Mouse (Mus musculus) midbrain, embryonic 15.5 days (tissue): Measurements from ENCODE around the gene Sox30. TPM values are rescaled to one million over a fixed set of nuclear protein-coding genes. Genes with fewer than 3 reads are reported as not detected.

Experiments used
- ATAC-seq: fragments of 200-750 bp; cut with Nextera tagmentation; replicated peaks from 2 replicates; pipeline ENCODE4 v1.8.0; 2017; ENCODE audit warnings: moderate TSS enrichment
- H3K27ac ChIP-seq: fragments of 300-500 bp; sonication (generic); 2 replicates; pipeline ENCODE4 v1.5.1; 2015; ENCODE audit warnings: mild to moderate bottlenecking, inconsistent platforms
- H3K27me3 ChIP-seq: fragments of 300-500 bp; sonication (generic); replicated peaks from 2 replicates; pipeline ENCODE4 v1.6.1; 2015; ENCODE audit warnings: inconsistent platforms
- H3K36me3 ChIP-seq: fragments of 300-500 bp; sonication (generic); replicated peaks from 2 replicates; pipeline ENCODE4 v1.6.1; 2015; ENCODE audit warnings: inconsistent platforms
- H3K4me1 ChIP-seq: fragments of 300-500 bp; sonication (generic); 2 replicates; pipeline ENCODE4 v1.6.1; 2015; ENCODE audit warnings: inconsistent platforms
- H3K4me2 ChIP-seq: fragments of 300-500 bp; sonication (generic); 2 replicates; pipeline ENCODE4 v1.6.1; 2015; ENCODE audit warnings: inconsistent platforms, mild to moderate bottlenecking, moderate library complexity
- H3K4me3 ChIP-seq: fragments of 300-500 bp; sonication (generic); 2 replicates; pipeline ENCODE4 v1.5.1; 2015; ENCODE audit warnings: mild to moderate bottlenecking, inconsistent platforms
- H3K9ac ChIP-seq: fragments of 300-500 bp; sonication (generic); 2 replicates; pipeline ENCODE4 v1.6.1; 2015; ENCODE audit warnings: mild to moderate bottlenecking, inconsistent platforms
- H3K9me3 ChIP-seq: fragments of 300-500 bp; sonication (generic); 2 replicates; pipeline ENCODE4 v1.6.1; 2016; ENCODE audit warnings: inconsistent platforms
- WGBS: fragments of 180-500 bp; shearing (Covaris S2); methylation state at CpG from one replicate; pipeline ENCODE4 v1.1.7; 2015; ENCODE audit warnings: mixed read lengths; 5-methylcytosine and 5-hydroxymethylcytosine counted together
- polyA plus RNA-seq: library from polyadenylated mRNA; unstranded; fragments of >200 nt; fragmentation: Nextera tagmentation; extraction: Ambion mirVana; gene quantifications from 2 replicates; pipeline ENCODE4 v1.2.1, GENCODE M21; 2015

Sox30 gene
- 0.18 and 0.23 TPM in 2 replicates for polyA plus RNA-seq

- no peaks in the 10 kb centered on the region for H3K27me3 ChIP-seq
- H3K36me3 ChIP-seq, result no peaks in the 10 kb centered on the region
- H3K4me2 ChIP-seq, result peak within 1 kb of the TSS; percentile 91
- peak; percentile 99 for ATAC-seq
- 8% methylated on average over 91 of the region's 115 CpGs for WGBS
- H3K9ac ChIP-seq, result peak within 1 kb of the TSS; percentile 77
- H3K4me3 ChIP-seq, result peak within 1 kb of the TSS; percentile 62
- H3K4me1 ChIP-seq, result peaks cover 6% of the 10 kb centered on the region; the same call in 1 of the 2 replicates
- 0 out of 2 replicates have a peak, but pooled peaks cover 3% of the 10 kb centered on the region for H3K9me3 ChIP-seq
- H3K27ac ChIP-seq, result peak within 1 kb of the TSS; percentile 66
Measured at GRCm38 (mm10) chr11:45979946-45980892, at the start of gene Sox30. Gene Sox30 (plus strand): TSS chr11:45980310.

GRCm38 (mm10) chr11:45932771-45933170 is 47.3 kb upstream of the Sox30 start:
- 90% methylated on average over 10 of the region's 10 CpGs for WGBS
- Histone ChIP-seq H3K36me3 (peaks cover 39% of the 10 kb centered on the region), H3K4me3 (no peak overlapping the region)

GRCm38 (mm10) chr11:45937478-45937877 is 42.6 kb upstream of the Sox30 start:
- Histone ChIP-seq H3K27ac (no peak overlapping the region), H3K4me1 (peaks cover 11% of the 10 kb centered on the region), H3K4me3 (no peak overlapping the region), H3K9me3 (no peaks in the 10 kb centered on the region), H3K27me3 (no peaks in the 10 kb centered on the region), H3K4me2 (no peak overlapping the region), H3K36me3 (peaks cover 29% of the 10 kb centered on the region), H3K9ac (no peak overlapping the region)
- WGBS, result 97% methylated on average over 8 of the region's 8 CpGs
- no peak for ATAC-seq

More at GRCm38 (mm10) chr11:45932771-45933170, 47.3 kb upstream of the Sox30 start:
- no peak overlapping the region for H3K9ac ChIP-seq
- H3K9me3 ChIP-seq, result no peaks in the 10 kb centered on the region
- no peaks in the 10 kb centered on the region for H3K4me1 ChIP-seq
- H3K27me3 ChIP-seq, result no peaks in the 10 kb centered on the region
- no peak overlapping the region for H3K4me2 ChIP-seq
- ATAC-seq, result no peak
- H3K27ac ChIP-seq, result no peak overlapping the region

- H3K4me3 ChIP-seq, result no peak overlapping the region
- peaks cover 25% of the 10 kb centered on the region for H3K4me1 ChIP-seq
- no peak overlapping the region for H3K27ac ChIP-seq
- WGBS, result 92% methylated on average over 8 of the region's 8 CpGs
- H3K9ac ChIP-seq, result no peak overlapping the region
- no peaks in the 10 kb centered on the region for H3K9me3 ChIP-seq
- no peak overlapping the region for H3K4me2 ChIP-seq
- H3K27me3 ChIP-seq, result no peaks in the 10 kb centered on the region
- no peak for ATAC-seq
- H3K36me3 ChIP-seq, result peaks cover 16% of the 10 kb centered on the region
Measured at GRCm38 (mm10) chr11:45938917-45939316, 41.2 kb upstream of the Sox30 start.

GRCm38 (mm10) chr11:45942281-45942680 is 37.8 kb upstream of the Sox30 start:
- H3K4me3 ChIP-seq, result no peak overlapping the region; the same call in 1 of the 2 replicates
- no peak for ATAC-seq
- no peaks in the 10 kb centered on the region for H3K36me3 ChIP-seq
- H3K4me2 ChIP-seq, result peak overlapping the region; percentile 64
- WGBS, result 91% methylated on average over 7 of the region's 7 CpGs
- peaks cover 25% of the 10 kb centered on the region for H3K4me1 ChIP-seq
- no peak overlapping the region for H3K27ac ChIP-seq
- no peaks in the 10 kb centered on the region for H3K9me3 ChIP-seq
- no peak overlapping the region for H3K9ac ChIP-seq
- H3K27me3 ChIP-seq, result no peaks in the 10 kb centered on the region

GRCm38 (mm10) chr11:45943108-45943705 is 36.9 kb upstream of the Sox30 start:
- 50% methylated on average over 7 of the region's 7 CpGs for WGBS
- H3K27ac ChIP-seq, result peak overlapping the region; percentile 83
- no peak for ATAC-seq
- H3K4me3 ChIP-seq, result peak overlapping the region; percentile 76
- peak overlapping the region; percentile 64 for H3K4me2 ChIP-seq
- peak overlapping the region; percentile 75 for H3K9ac ChIP-seq
- no peaks in the 10 kb centered on the region for H3K9me3 ChIP-seq
- no peaks in the 10 kb centered on the region for H3K27me3 ChIP-seq
- no peaks in the 10 kb centered on the region for H3K36me3 ChIP-seq
- H3K4me1 ChIP-seq, result peaks cover 25% of the 10 kb centered on the region

GRCm38 (mm10) chr11:45943891-45944642 is 36.0 kb upstream of the Sox30 start:
- Histone ChIP-seq H3K27ac (peak overlapping the region; percentile 83), H3K27me3 (no peaks in the 10 kb centered on the region), H3K4me2 (peak overlapping the region; percentile 64), H3K4me3 (peak overlapping the region; percentile 76), H3K9ac (peak overlapping the region; percentile 75), H3K36me3 (no peaks in the 10 kb centered on the region), H3K9me3 (no peaks in the 10 kb centered on the region), H3K4me1 (peaks cover 25% of the 10 kb centered on the region)
- ATAC-seq, result peak; percentile 75
- WGBS, result under 1% methylated on average over 49 of the region's 49 CpGs

GRCm38 (mm10) chr11:45944643-45945156 is 35.4 kb upstream of the Sox30 start, which contains the start of gene Lsm11:
Gene Lsm11 (minus strand): TSS chr11:45944935.
- H3K4me3 ChIP-seq, result peak within 1 kb of the TSS; percentile 76
- no peaks in the 10 kb centered on the region for H3K27me3 ChIP-seq
- under 1% methylated on average over 55 of the region's 55 CpGs for WGBS
- peak within 1 kb of the TSS; percentile 83 for H3K27ac ChIP-seq
- 0 out of 2 replicates have a peak, but pooled peaks cover 3% of the 10 kb centered on the region for H3K36me3 ChIP-seq
- H3K9me3 ChIP-seq, result no peaks in the 10 kb centered on the region
- peak within 1 kb of the TSS; percentile 75 for H3K9ac ChIP-seq
- ATAC-seq, result peak; percentile 88
- H3K4me1 ChIP-seq, result peaks cover 25% of the 10 kb centered on the region
- peak within 1 kb of the TSS; percentile 64 for H3K4me2 ChIP-seq

GRCm38 (mm10) chr11:45946796-45947195 is 33.3 kb upstream of the Sox30 start:
- no peak overlapping the region for H3K4me2 ChIP-seq
- H3K36me3 ChIP-seq, result 0 out of 2 replicates have a peak, but pooled peaks cover 7% of the 10 kb centered on the region
- H3K4me3 ChIP-seq, result no peak overlapping the region
- no peak overlapping the region for H3K9ac ChIP-seq
- no peaks in the 10 kb centered on the region for H3K27me3 ChIP-seq
- H3K4me1 ChIP-seq, result peaks cover 20% of the 10 kb centered on the region
- WGBS, result 83% methylated on average over 4 of the region's 4 CpGs
- H3K27ac ChIP-seq, result no peak overlapping the region
- no peak for ATAC-seq
- no peaks in the 10 kb centered on the region for H3K9me3 ChIP-seq

GRCm38 (mm10) chr11:45947491-45947890 is 32.6 kb upstream of the Sox30 start:
- no peak overlapping the region for H3K4me3 ChIP-seq
- 0 out of 2 replicates have a peak, but pooled peaks cover 7% of the 10 kb centered on the region for H3K36me3 ChIP-seq
- H3K4me1 ChIP-seq, result peaks cover 14% of the 10 kb centered on the region
- no peak overlapping the region for H3K4me2 ChIP-seq
- H3K9ac ChIP-seq, result no peak overlapping the region
- WGBS, result 87% methylated on average over 2 of the region's 2 CpGs
- no peaks in the 10 kb centered on the region for H3K9me3 ChIP-seq
- no peak overlapping the region for H3K27ac ChIP-seq
- no peak for ATAC-seq
- no peaks in the 10 kb centered on the region for H3K27me3 ChIP-seq

- Histone ChIP-seq H3K4me2 (peak within 1 kb of the TSS; percentile 55), H3K9ac (peak within 1 kb of the TSS; percentile 62; the same call in 1 of the 2 replicates), H3K4me3 (peak within 1 kb of the TSS; percentile 91), H3K36me3 (no peaks in the 10 kb centered on the region), H3K27ac (peak within 1 kb of the TSS; percentile 82), H3K9me3 (no peaks in the 10 kb centered on the region), H3K27me3 (no peaks in the 10 kb centered on the region), H3K4me1 (peaks cover 12% of the 10 kb centered on the region)
- peak; percentile 99 for ATAC-seq
- WGBS, result under 1% methylated on average over 32 of the region's 32 CpGs
Measured at GRCm38 (mm10) chr11:45955127-45955627, 24.9 kb upstream of the Sox30 start, which contains the start of gene Thg1l. Gene Thg1l (minus strand): TSS chr11:45955494.
